Mouse (Mus musculus): ENCODE measurements around the gene Rbpj. TPM values are rescaled to one million over a fixed set of nuclear protein-coding genes. Genes with fewer than 3 reads are reported as not detected.

The Rbpj gene
- polyA plus RNA-seq, 1 experiment from 2014 or later, result 38.8 TPM

DNA sequence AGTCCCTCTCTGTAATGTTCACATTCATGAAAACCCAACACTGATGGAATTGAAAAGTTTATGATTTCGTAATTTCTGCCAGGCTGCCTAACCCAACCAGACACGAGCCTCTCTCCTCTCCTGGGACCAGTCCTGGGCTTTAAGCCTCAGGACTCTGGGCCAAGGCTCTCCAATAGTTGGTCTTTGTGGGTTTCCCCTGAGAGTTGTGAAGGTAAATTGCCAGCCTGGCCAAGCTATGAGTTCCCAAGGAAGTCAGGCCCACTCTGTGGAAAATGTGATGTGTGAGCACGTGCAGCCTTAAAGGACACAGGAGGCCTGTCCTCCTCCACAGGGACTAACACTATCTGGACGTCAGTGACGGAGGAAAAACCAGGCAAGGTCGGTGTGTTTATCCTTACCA is 85.4 kb downstream of the Rbpj start:
- WGBS, result 70% methylated on average over 6 of the region's 6 CpGs
- ATAC-seq (ENCODE audit: low FRiP score) (no peak), DNase-seq (ENCODE audit: low spot score) (no peak)
- H3K27ac ChIP-seq, result no peak overlapping the region
- H3K9ac ChIP-seq, result no peak overlapping the region
- no peak overlapping the region for H3K4me2 ChIP-seq (replicated peaks)
- H3K27me3 ChIP-seq (ENCODE audit: control insufficient read depth, insufficient read depth, low read length), result no peaks in the 10 kb centered on the region
- no peaks in the 10 kb centered on the region for H3K9me3 ChIP-seq (ENCODE audit: control insufficient read depth, low read length)
- no peak overlapping the region for H3K4me3 ChIP-seq (replicated peaks; ENCODE audit: low read length)
- no peaks in the 10 kb centered on the region for H3K4me1 ChIP-seq (replicated peaks; ENCODE audit: control insufficient read depth, insufficient read depth, low read length)
- H3K36me3 ChIP-seq (replicated peaks; ENCODE audit: control insufficient read depth, insufficient read depth), result no peaks in the 10 kb centered on the region

DNA sequence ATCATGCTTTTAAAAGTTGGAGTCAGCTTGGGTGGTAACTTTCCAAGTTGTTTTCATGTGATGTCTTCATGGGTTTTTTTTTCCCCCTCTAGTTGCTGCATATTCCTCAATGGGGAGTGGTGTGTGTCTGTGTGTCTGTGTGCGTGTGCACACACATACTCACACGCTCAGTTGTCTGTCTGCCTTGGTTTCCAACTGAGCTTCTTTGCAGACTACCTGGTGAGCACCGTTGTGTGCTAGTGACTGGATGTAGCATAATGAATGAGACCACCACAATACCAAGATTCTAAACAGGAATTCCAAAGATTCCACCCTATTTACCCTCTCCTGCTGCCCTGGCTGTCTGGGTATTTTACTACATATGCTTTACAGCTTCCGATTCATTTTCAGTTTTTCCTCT is 86.0 kb downstream of the Rbpj start:
- 37% methylated on average over 4 of the region's 4 CpGs for WGBS
- ATAC-seq (ENCODE audit: low FRiP score) (no peak), DNase-seq (ENCODE audit: low spot score) (no peak)
- Histone ChIP-seq H3K4me3 (replicated peaks; ENCODE audit: low read length) (no peak overlapping the region), H3K4me1 (replicated peaks; ENCODE audit: control insufficient read depth, insufficient read depth, low read length) (no peaks in the 10 kb centered on the region), H3K27ac (no peak overlapping the region), H3K36me3 (replicated peaks; ENCODE audit: control insufficient read depth, insufficient read depth) (no peaks in the 10 kb centered on the region), H3K9ac (no peak overlapping the region), H3K4me2 (replicated peaks) (no peak overlapping the region), H3K27me3 (ENCODE audit: control insufficient read depth, insufficient read depth, low read length) (no peaks in the 10 kb centered on the region), H3K9me3 (ENCODE audit: control insufficient read depth, low read length) (no peaks in the 10 kb centered on the region)

DNA sequence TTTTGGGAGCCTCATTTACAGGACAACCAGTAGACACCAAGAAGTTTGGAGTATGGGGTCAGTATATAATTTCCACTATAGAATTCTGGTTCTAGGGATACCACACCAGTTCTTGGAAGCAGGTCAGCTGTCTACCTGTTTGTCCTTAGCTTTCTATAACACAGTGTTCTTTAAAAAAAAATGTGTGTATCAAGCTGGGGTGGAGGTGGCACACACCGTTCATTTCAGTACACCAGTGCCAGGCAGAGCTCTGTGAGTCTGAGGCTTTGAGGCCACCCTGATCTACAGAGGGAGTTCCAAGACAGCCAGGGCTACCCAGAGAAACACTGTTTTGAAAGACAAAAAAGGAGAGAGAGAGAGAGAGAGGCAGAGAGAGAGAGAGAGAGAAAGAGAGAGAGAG is 87.3 kb downstream of the Rbpj start:
- Histone ChIP-seq H3K4me3 (replicated peaks; ENCODE audit: low read length) (no peak overlapping the region), H3K27me3 (ENCODE audit: control insufficient read depth, insufficient read depth, low read length) (no peaks in the 10 kb centered on the region), H3K27ac (no peak overlapping the region), H3K9ac (no peak overlapping the region), H3K9me3 (ENCODE audit: control insufficient read depth, low read length) (no peaks in the 10 kb centered on the region), H3K4me1 (replicated peaks; ENCODE audit: control insufficient read depth, insufficient read depth, low read length) (no peaks in the 10 kb centered on the region), H3K4me2 (replicated peaks) (no peak overlapping the region), H3K36me3 (replicated peaks; ENCODE audit: control insufficient read depth, insufficient read depth) (no peaks in the 10 kb centered on the region)
- 92% methylated on average over 1 of the region's 1 CpGs for WGBS
- ATAC-seq (ENCODE audit: low FRiP score), result no peak
- DNase-seq (ENCODE audit: low spot score), result no peak

DNA sequence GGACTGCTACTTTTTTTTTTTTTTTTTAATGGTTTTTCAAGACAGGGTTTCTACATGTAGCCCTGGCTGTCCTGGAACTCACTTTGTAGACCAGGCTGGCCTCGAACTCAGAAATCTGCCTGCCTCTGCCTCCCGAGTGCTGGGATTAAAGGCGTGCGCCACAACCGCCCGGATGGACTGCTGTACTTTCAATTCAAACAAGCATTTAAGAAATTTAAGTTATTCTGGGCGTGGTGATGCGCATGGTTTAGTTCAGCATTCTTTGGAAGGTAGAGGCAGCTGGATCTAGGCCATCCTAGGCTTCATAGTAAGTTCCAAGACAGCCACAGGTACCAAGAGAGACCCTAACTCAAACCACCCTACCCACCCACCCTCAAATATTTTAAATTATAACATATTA is 88.2 kb downstream of the Rbpj start:
- H3K4me1 ChIP-seq (replicated peaks; ENCODE audit: control insufficient read depth, insufficient read depth, low read length), result no peaks in the 10 kb centered on the region
- DNase-seq (ENCODE audit: low spot score) (no peak), ATAC-seq (ENCODE audit: low FRiP score) (no peak)
- H3K9me3 ChIP-seq (ENCODE audit: control insufficient read depth, low read length), result no peaks in the 10 kb centered on the region
- no peaks in the 10 kb centered on the region for H3K27me3 ChIP-seq (ENCODE audit: control insufficient read depth, insufficient read depth, low read length)
- no peak overlapping the region for H3K4me3 ChIP-seq (replicated peaks; ENCODE audit: low read length)
- H3K4me2 ChIP-seq (replicated peaks), result no peak overlapping the region
- 95% methylated on average over 8 of the region's 8 CpGs for WGBS
- H3K36me3 ChIP-seq (replicated peaks; ENCODE audit: control insufficient read depth, insufficient read depth), result no peaks in the 10 kb centered on the region
- H3K9ac ChIP-seq, result no peak overlapping the region
- no peak overlapping the region for H3K27ac ChIP-seq

DNA sequence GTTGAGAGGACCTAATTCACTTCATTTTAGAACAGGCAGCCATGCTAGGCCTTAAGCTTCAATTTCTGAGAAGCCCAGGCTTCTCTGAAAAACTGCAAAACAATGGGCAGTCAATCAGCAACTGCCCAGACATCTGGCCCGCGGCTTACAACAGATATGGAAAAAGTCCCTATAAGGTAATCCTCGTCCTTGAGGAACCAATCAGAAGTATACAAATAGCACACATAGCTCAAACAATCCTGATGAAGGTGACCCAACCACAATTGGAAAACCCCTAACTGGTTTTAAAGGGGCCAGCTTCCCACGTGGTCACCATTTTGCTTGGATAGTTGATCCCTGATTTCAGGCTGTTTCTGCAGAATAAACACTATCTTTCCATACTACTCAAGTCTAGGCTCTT is 89.0 kb downstream of the Rbpj start:
- DNase-seq (ENCODE audit: low spot score) (no peak), ATAC-seq (ENCODE audit: low FRiP score) (no peak)
- WGBS, result 88% methylated on average over 4 of the region's 4 CpGs
- Histone ChIP-seq H3K9ac (no peak overlapping the region), H3K4me2 (replicated peaks) (no peak overlapping the region), H3K4me1 (replicated peaks; ENCODE audit: control insufficient read depth, insufficient read depth, low read length) (no peaks in the 10 kb centered on the region), H3K9me3 (ENCODE audit: control insufficient read depth, low read length) (no peaks in the 10 kb centered on the region), H3K36me3 (replicated peaks; ENCODE audit: control insufficient read depth, insufficient read depth) (no peaks in the 10 kb centered on the region), H3K4me3 (replicated peaks; ENCODE audit: low read length) (no peak overlapping the region), H3K27me3 (ENCODE audit: control insufficient read depth, insufficient read depth, low read length) (no peaks in the 10 kb centered on the region), H3K27ac (no peak overlapping the region)

DNA sequence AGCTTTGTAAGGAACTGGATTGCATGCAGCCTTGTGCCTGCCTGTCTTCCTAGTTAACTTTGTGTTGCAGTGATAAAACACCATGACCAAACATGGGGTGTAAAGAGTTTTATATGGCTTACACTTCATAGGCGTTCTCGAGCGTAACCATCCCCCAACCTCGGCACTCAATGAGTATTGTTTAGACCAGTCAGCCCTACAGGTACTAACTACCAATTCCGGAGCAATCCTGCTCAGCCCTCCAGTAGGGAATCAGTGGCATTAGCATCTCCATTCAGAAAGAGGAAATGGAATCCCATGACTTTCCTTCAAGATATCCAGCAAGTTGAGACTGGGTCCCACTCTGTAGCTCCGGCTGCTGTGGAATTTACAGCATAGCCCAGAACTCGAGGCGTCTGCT is 89.5 kb downstream of the Rbpj start:
- ATAC-seq (ENCODE audit: low FRiP score), result no peak

DNA sequence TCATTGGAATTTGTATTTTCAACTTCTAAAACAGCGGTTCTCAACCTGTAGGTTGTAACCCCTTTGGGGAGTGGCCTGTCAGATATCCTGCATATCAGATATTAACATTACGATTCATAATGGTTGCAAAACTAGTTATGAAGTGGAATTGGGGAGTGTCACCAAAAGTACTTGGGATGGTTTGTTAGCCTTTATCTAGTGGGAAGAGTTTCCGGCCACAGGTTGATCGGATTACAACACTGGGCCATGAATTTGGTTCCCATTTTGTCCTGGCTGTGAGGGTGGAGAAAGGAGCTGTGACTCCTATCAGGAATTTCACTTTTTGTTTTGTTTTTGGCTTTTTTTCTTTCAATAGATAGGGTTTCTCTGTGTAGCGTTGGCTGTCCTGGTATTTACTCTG is 90.0 kb downstream of the Rbpj start:
- no peak overlapping the region for H3K4me2 ChIP-seq (replicated peaks)
- H3K9ac ChIP-seq, result no peak overlapping the region
- H3K4me3 ChIP-seq (replicated peaks; ENCODE audit: low read length), result no peak overlapping the region
- DNase-seq (ENCODE audit: low spot score) (no peak), ATAC-seq (ENCODE audit: low FRiP score) (no peak)
- no peaks in the 10 kb centered on the region for H3K4me1 ChIP-seq (replicated peaks; ENCODE audit: control insufficient read depth, insufficient read depth, low read length)
- H3K36me3 ChIP-seq (replicated peaks; ENCODE audit: control insufficient read depth, insufficient read depth), result no peaks in the 10 kb centered on the region
- H3K27ac ChIP-seq, result no peak overlapping the region
- H3K27me3 ChIP-seq (ENCODE audit: control insufficient read depth, insufficient read depth, low read length), result no peaks in the 10 kb centered on the region
- H3K9me3 ChIP-seq (ENCODE audit: control insufficient read depth, low read length), result no peaks in the 10 kb centered on the region
- WGBS, result 98% methylated on average over 5 of the region's 5 CpGs

More for the DNA sequence above, 89.5 kb downstream of the Rbpj start:
- H3K4me1 ChIP-seq (replicated peaks; ENCODE audit: control insufficient read depth, insufficient read depth, low read length), result no peaks in the 10 kb centered on the region
- H3K4me3 ChIP-seq (replicated peaks; ENCODE audit: low read length), result no peak overlapping the region
- no peaks in the 10 kb centered on the region for H3K36me3 ChIP-seq (replicated peaks; ENCODE audit: control insufficient read depth, insufficient read depth)
- WGBS, result 96% methylated on average over 8 of the region's 8 CpGs
- no peak overlapping the region for H3K9ac ChIP-seq
- DNase-seq (ENCODE audit: low spot score), result no peak
- no peak overlapping the region for H3K27ac ChIP-seq
- H3K27me3 ChIP-seq (ENCODE audit: control insufficient read depth, insufficient read depth, low read length), result no peaks in the 10 kb centered on the region
- H3K9me3 ChIP-seq (ENCODE audit: control insufficient read depth, low read length), result no peaks in the 10 kb centered on the region
- H3K4me2 ChIP-seq (replicated peaks), result no peak overlapping the region

DNA sequence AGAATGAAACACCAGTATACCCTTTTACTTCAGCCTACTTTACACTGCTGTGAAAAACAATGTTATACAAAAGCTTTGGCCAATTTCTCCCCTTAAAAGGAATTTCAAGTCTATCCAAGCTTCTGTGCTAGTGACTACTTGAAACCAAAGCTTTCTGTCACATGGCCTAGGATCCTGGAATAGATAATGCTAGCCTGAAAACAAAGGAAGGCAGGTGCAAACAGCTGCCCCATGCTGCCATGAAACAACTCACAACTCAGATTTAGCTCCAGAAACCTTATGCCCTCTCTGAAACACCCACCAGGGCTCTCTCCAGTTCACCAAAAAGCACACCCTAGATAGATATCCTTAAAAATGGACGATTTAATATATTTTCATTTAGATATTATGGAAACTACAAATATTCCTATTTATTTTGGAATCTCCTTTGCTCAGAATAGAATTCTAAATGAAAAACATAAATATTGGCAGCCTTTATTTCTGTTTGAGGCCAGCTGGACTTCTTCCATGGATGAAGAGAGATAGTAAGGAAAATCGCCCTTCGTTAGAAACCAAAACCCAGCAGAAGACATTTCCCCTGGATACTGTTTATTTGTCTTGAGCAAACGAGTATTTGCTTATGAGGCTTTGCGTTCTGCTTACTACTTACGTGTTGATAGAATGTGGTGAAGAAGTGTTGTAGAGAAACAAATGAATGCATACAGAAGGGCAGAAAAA is 91.8 kb downstream of the Rbpj start:
- Histone ChIP-seq H3K27ac (no peak overlapping the region), H3K9me3 (ENCODE audit: control insufficient read depth, low read length) (no peaks in the 10 kb centered on the region), H3K36me3 (replicated peaks; ENCODE audit: control insufficient read depth, insufficient read depth) (no peaks in the 10 kb centered on the region), H3K9ac (no peak overlapping the region), H3K27me3 (ENCODE audit: control insufficient read depth, insufficient read depth, low read length) (no peaks in the 10 kb centered on the region), H3K4me3 (replicated peaks; ENCODE audit: low read length) (no peak overlapping the region), H3K4me1 (replicated peaks; ENCODE audit: control insufficient read depth, insufficient read depth, low read length) (no peaks in the 10 kb centered on the region), H3K4me2 (replicated peaks) (no peak overlapping the region)
- no peak for ATAC-seq (ENCODE audit: low FRiP score)
- DNase-seq (ENCODE audit: low spot score), result no peak
- 90% methylated on average over 6 of the region's 6 CpGs for WGBS

DNA sequence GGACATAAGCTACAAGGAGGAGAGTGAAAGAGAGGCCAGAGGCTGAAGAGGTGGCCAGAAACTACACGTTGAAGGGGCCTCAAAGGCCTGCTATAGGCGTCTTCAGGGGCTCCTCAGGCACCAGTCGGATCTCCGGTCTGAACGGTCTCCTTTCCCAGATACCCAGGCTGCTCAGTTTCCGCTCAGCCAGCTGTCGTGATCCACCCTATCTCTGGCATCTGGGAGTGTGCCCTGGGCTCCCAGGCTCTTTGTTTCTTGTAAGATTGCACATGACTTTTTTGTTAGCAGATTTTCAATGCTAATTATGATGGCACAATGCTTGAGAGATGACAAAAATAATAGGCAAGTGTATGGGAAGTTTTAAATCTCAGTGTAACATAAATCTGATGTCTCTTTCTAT is 95.2 kb downstream of the Rbpj start:
- no peak overlapping the region for H3K4me2 ChIP-seq (replicated peaks)
- no peaks in the 10 kb centered on the region for H3K36me3 ChIP-seq (replicated peaks; ENCODE audit: control insufficient read depth, insufficient read depth)
- no peak for ATAC-seq (ENCODE audit: low FRiP score)
- DNase-seq (ENCODE audit: low spot score), result no peak
- no peaks in the 10 kb centered on the region for H3K9me3 ChIP-seq (ENCODE audit: control insufficient read depth, low read length)
- no peaks in the 10 kb centered on the region for H3K27me3 ChIP-seq (ENCODE audit: control insufficient read depth, insufficient read depth, low read length)
- 83% methylated on average over 7 of the region's 7 CpGs for WGBS
- no peak overlapping the region for H3K9ac ChIP-seq
- H3K4me1 ChIP-seq (replicated peaks; ENCODE audit: control insufficient read depth, insufficient read depth, low read length), result no peaks in the 10 kb centered on the region
- H3K4me3 ChIP-seq (replicated peaks; ENCODE audit: low read length), result no peak overlapping the region
- no peak overlapping the region for H3K27ac ChIP-seq

DNA sequence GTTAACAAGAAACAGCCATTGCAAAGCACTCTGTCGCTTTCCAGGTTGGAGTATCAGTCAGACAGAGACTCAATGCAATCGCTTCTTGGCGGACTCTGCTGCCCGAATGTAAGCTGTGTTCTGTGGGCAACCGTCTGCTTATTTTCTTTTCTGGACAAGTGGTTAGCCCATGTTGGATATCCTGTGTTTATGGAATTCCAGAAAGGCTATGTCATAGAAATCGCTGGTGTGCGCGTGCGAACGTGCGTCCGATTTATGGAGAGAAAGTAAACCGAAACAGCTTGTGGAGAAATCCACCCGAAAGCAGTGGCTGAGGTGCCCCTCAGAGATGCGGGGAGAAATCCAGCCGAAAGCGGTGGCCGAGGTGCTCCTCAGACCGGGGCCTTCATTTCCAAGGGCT is 98.4 kb downstream of the Rbpj start:
- DNase-seq (ENCODE audit: low spot score) (no peak), ATAC-seq (ENCODE audit: low FRiP score) (no peak)
- Histone ChIP-seq H3K36me3 (replicated peaks; ENCODE audit: control insufficient read depth, insufficient read depth) (no peaks in the 10 kb centered on the region), H3K27ac (no peak overlapping the region), H3K4me2 (replicated peaks) (no peak overlapping the region), H3K4me1 (replicated peaks; ENCODE audit: control insufficient read depth, insufficient read depth, low read length) (no peaks in the 10 kb centered on the region), H3K27me3 (ENCODE audit: control insufficient read depth, insufficient read depth, low read length) (no peaks in the 10 kb centered on the region), H3K4me3 (replicated peaks; ENCODE audit: low read length) (no peak overlapping the region), H3K9me3 (ENCODE audit: control insufficient read depth, low read length) (no peaks in the 10 kb centered on the region), H3K9ac (no peak overlapping the region)
- 91% methylated on average over 19 of the region's 19 CpGs for WGBS
